Mouse (Mus musculus) gastrocnemius, postnatal 25 days (tissue): ENCODE measurements at regions not wholly inside any gene's neighbourhood (a gene's known extent, or its start where the extent isn't known, plus 50 kb on each side); places are given as distances from the start of the nearest gene placed in this dataset.

Source experiments
- DNase-seq: peaks from one replicate; pipeline ENCODE4 v3.0.0; 2022

- DNase-seq: no peak
Observed at GRCm38 (mm10) chr10:44826271-44826670, 240.7 kb upstream of the Prep start.

- DNase-seq: no peak
Observed at GRCm38 (mm10) chr10:44821666-44822065, 245.3 kb upstream of the Prep start.

- no peak for DNase-seq
Observed at GRCm38 (mm10) chr10:44820379-44820778, 246.6 kb upstream of the Prep start.

GRCm38 (mm10) chr10:44819361-44819760 lies 247.6 kb upstream of the Prep start:
- no peak for DNase-seq

- DNase-seq: no peak
Observed at GRCm38 (mm10) chr10:44818615-44819014, 248.4 kb upstream of the Prep start.

GRCm38 (mm10) chr10:44796205-44796604 lies 267.9 kb upstream of the Prdm1 start:
- DNase-seq: no peak

GRCm38 (mm10) chr10:44785386-44785785 lies 257.1 kb upstream of the Prdm1 start:
- no peak for DNase-seq

- no peak for DNase-seq
Observed at GRCm38 (mm10) chr10:44780381-44780958, 252.2 kb upstream of the Prdm1 start.

GRCm38 (mm10) chr10:44779568-44780207 lies 251.4 kb upstream of the Prdm1 start:
- DNase-seq: no peak

GRCm38 (mm10) chr10:44777214-44777613 lies 248.9 kb upstream of the Prdm1 start:
- DNase-seq: no peak

GRCm38 (mm10) chr10:44776175-44776574 lies 247.9 kb upstream of the Prdm1 start:
- DNase-seq: no peak

- no peak for DNase-seq
Observed at GRCm38 (mm10) chr10:44765527-44765926, 237.2 kb upstream of the Prdm1 start.

GRCm38 (mm10) chr10:44763102-44763501 lies 234.8 kb upstream of the Prdm1 start:
- DNase-seq: no peak

GRCm38 (mm10) chr10:44762068-44762467 lies 233.8 kb upstream of the Prdm1 start:
- DNase-seq: no peak

- no peak for DNase-seq
Observed at GRCm38 (mm10) chr10:44761324-44761723, 233.0 kb upstream of the Prdm1 start.

- no peak for DNase-seq
Observed at GRCm38 (mm10) chr10:44755355-44755957, 227.2 kb upstream of the Prdm1 start.

- DNase-seq: no peak
Observed at GRCm38 (mm10) chr10:44754930-44755329, 226.6 kb upstream of the Prdm1 start.

GRCm38 (mm10) chr10:44752719-44753390 lies 224.6 kb upstream of the Prdm1 start:
- DNase-seq: no peak

GRCm38 (mm10) chr10:44751061-44751460 lies 222.8 kb upstream of the Prdm1 start:
- DNase-seq: no peak

GRCm38 (mm10) chr10:44749206-44749605 lies 220.9 kb upstream of the Prdm1 start:
- DNase-seq: no peak

- DNase-seq: no peak
Observed at GRCm38 (mm10) chr10:44747419-44747818, 219.1 kb upstream of the Prdm1 start.

- DNase-seq: no peak
Observed at GRCm38 (mm10) chr10:44744221-44744620, 215.9 kb upstream of the Prdm1 start.

GRCm38 (mm10) chr10:44733641-44734040 lies 205.3 kb upstream of the Prdm1 start:
- DNase-seq: no peak
